Mouse (Mus musculus): ENCODE results near the gene Gm10645. TPM values are rescaled to one million over a fixed set of nuclear protein-coding genes. Genes with fewer than 3 reads are reported as not detected.
A peak's percentile ranks its signal among the peaks of the same experiment; 100 is the strongest.

Gene Gm10645
- polyA plus RNA-seq (2015; fragmentation: Nextera tagmentation; extraction: Ambion mirVana): 0.86 and 1.7 TPM in 2 replicates

DNA sequence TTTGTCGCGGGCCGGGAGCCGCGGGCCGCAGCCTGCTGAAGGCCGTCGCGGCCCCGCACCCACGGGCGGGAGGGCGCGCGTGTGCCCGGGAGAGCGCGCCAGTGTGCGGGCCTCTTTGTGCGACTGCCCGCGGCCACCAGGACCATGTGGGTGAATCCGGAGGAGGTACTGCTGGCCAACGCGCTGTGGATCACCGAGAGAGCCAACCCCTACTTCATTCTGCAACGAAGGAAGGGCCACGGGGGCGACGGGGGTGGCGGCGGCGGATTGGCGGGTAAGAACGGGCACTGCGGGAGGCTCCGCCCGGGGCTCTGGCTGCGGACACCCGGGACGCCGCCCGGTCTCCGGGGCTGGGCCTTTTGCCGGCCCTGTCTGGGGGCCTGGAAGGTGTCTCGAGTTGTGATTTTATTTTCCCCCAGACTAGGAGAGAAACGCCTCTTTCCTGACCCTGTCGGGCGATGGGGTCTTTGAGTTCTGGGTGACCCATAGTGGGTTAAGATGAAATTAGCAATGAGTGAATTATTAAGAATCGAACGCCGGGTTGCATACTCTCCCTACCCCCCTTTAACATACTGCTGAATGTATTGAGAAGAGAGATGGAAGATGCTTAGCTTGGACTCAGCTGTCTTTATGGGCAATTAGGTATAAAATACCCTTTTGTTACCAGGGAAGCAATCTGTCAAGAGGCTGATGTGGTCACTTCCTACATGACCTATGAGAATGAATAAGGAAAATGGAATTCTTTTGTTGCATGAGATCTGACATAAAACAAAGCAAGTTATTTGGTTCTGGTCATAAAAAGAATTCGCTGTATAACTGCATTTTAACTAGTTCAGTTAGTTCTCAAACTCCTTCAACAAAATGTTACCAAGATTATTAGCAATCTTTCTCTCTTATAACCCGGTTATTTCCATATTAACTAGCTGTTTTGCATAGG, at the start of gene Gm10645:
TSS of gene Gm10645 (minus strand) at position 240 of the 937 bp plus-strand sequence.
- 2% methylated on average over 51 of the region's 54 CpGs for WGBS
- peak; percentile 57 for ATAC-seq (ENCODE audit: low FRiP score, low TSS enrichment)
- Histone ChIP-seq H3K9me3 (ENCODE audit: low read length) (no peaks in the 10 kb centered on the region), H3K36me3 (ENCODE audit: insufficient read depth, low read length) (no peaks in the 10 kb centered on the region), H3K4me2 (replicated peaks; ENCODE audit: low read depth, low read length) (peak within 1 kb of the TSS; percentile 95), H3K4me1 (ENCODE audit: insufficient read depth, low read length) (peaks cover 10% of the 10 kb centered on the region), H3K27ac (ENCODE audit: low read length) (peak within 1 kb of the TSS; percentile 68), H3K27me3 (ENCODE audit: insufficient read depth, low read length) (0 out of 2 replicates have a peak, but pooled peaks cover 7% of the 10 kb centered on the region), H3K9ac (replicated peaks; ENCODE audit: low read length) (peak within 1 kb of the TSS; percentile 85), H3K4me3 (ENCODE audit: low read length) (peak within 1 kb of the TSS; percentile 79)

GRCm38 (mm10) chr8:83215065-83215464, 49.1 kb upstream of the Gm10645 start:
- WGBS: 65% methylated on average over 5 of the region's 5 CpGs
- H3K4me2 ChIP-seq (replicated peaks; ENCODE audit: low read depth, low read length): no peak overlapping the region
- no peak overlapping the region for H3K9ac ChIP-seq (replicated peaks; ENCODE audit: low read length)
- H3K9me3 ChIP-seq (ENCODE audit: low read length): no peaks in the 10 kb centered on the region
- H3K27ac ChIP-seq (ENCODE audit: low read length): no peak overlapping the region
- no peaks in the 10 kb centered on the region for H3K36me3 ChIP-seq (ENCODE audit: insufficient read depth, low read length)
- no peak overlapping the region for H3K4me3 ChIP-seq (ENCODE audit: low read length)
- no peaks in the 10 kb centered on the region for H3K4me1 ChIP-seq (ENCODE audit: insufficient read depth, low read length)
- H3K27me3 ChIP-seq (ENCODE audit: insufficient read depth, low read length): no peaks in the 10 kb centered on the region
- ATAC-seq (ENCODE audit: low FRiP score, low TSS enrichment): no peak

GRCm38 (mm10) chr8:83210676-83211075, 44.7 kb upstream of the Gm10645 start:
- Histone ChIP-seq H3K9ac (replicated peaks; ENCODE audit: low read length) (no peak overlapping the region), H3K4me3 (ENCODE audit: low read length) (no peak overlapping the region), H3K36me3 (ENCODE audit: insufficient read depth, low read length) (no peaks in the 10 kb centered on the region), H3K4me2 (replicated peaks; ENCODE audit: low read depth, low read length) (no peak overlapping the region), H3K27me3 (ENCODE audit: insufficient read depth, low read length) (no peaks in the 10 kb centered on the region), H3K4me1 (ENCODE audit: insufficient read depth, low read length) (peaks cover 2% of the 10 kb centered on the region; the same call in 1 of the 2 replicates), H3K9me3 (ENCODE audit: low read length) (no peaks in the 10 kb centered on the region), H3K27ac (ENCODE audit: low read length) (no peak overlapping the region)
- WGBS: 69% methylated on average over 7 of the region's 7 CpGs
- ATAC-seq (ENCODE audit: low FRiP score, low TSS enrichment): no peak

DNA sequence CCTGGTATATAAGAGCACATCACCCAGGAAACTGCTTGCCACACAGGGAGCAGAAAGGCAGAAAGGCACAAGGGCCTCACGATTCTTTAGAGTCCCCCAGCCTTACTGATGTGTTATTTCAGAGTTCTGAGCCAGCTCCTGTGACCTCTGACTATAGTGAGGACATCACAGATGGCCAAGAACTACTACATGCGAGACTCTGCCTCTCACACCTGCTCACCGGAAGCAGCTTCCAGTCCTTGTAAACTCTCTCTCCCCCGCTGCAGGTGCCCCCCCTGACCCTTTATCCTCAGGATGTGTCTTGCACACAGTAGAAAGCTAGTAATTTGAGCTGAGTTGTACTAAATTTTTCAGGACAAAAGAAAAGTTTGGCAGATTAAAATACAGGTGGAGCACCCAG, 43.6 kb upstream of the Gm10645 start:
- WGBS: 43% methylated on average over 4 of the region's 4 CpGs
- H3K9ac ChIP-seq (replicated peaks; ENCODE audit: low read length): no peak overlapping the region
- no peak overlapping the region for H3K4me3 ChIP-seq (ENCODE audit: low read length)
- H3K27me3 ChIP-seq (ENCODE audit: insufficient read depth, low read length): no peaks in the 10 kb centered on the region
- no peaks in the 10 kb centered on the region for H3K9me3 ChIP-seq (ENCODE audit: low read length)
- no peak for ATAC-seq (ENCODE audit: low FRiP score, low TSS enrichment)
- no peaks in the 10 kb centered on the region for H3K36me3 ChIP-seq (ENCODE audit: insufficient read depth, low read length)
- H3K4me2 ChIP-seq (replicated peaks; ENCODE audit: low read depth, low read length): no peak overlapping the region
- H3K27ac ChIP-seq (ENCODE audit: low read length): no peak overlapping the region
- peaks cover 3% of the 10 kb centered on the region; the same call in 1 of the 2 replicates for H3K4me1 ChIP-seq (ENCODE audit: insufficient read depth, low read length)

DNA sequence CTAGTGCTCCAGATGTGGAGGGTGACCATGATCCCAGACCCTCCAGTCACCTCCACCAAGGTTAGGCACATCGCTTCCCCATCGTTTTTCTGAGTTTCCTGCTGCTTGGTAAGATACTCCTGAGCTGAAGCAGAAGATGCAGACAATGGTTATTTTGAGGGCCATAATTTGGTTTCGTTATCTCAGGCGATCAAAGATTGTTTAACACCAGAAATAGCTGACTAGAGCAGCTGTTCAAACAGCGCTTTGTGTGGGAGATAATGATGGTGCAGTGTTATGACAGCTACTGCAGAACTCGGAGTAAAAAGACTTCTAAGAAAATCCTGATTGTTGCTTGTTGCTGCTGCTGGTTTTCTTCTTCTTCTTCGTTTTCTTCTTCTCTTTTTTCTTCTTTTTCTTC, 39.9 kb upstream of the Gm10645 start:
- ATAC-seq (ENCODE audit: low FRiP score, low TSS enrichment): no peak
- Histone ChIP-seq H3K9ac (replicated peaks; ENCODE audit: low read length) (no peak overlapping the region), H3K4me1 (ENCODE audit: insufficient read depth, low read length) (peaks cover 5% of the 10 kb centered on the region; the same call in 1 of the 2 replicates), H3K27me3 (ENCODE audit: insufficient read depth, low read length) (no peaks in the 10 kb centered on the region), H3K9me3 (ENCODE audit: low read length) (no peaks in the 10 kb centered on the region), H3K36me3 (ENCODE audit: insufficient read depth, low read length) (no peaks in the 10 kb centered on the region), H3K27ac (ENCODE audit: low read length) (no peak overlapping the region), H3K4me3 (ENCODE audit: low read length) (no peak overlapping the region), H3K4me2 (replicated peaks; ENCODE audit: low read depth, low read length) (no peak overlapping the region)
- WGBS: 61% methylated on average over 7 of the region's 7 CpGs

DNA sequence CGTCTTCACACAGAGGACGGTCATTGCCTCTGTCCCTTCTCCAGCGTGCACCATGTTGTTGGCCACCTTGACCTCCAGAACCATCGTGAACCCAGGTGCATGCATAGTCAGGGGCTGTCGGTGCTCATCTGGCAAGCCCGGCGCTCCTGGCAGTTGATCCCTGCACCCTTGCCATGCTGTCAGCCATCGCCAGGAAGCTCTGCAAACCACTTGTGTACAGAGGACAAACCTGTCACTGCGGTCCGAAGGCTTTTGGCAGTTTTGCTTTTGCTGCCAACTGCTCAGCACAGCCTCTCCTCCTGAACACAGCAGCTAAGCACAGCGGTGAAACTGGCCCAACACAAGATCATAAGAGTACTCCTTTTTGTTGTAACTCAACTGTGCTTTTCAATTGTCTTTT, 37.0 kb upstream of the Gm10645 start:
- 92% methylated on average over 11 of the region's 11 CpGs for whole genome bisulfite sequencing
- no peak overlapping the region for H3K4me3 ChIP-seq (ENCODE audit: low read length)
- no peak overlapping the region for H3K4me2 ChIP-seq (replicated peaks; ENCODE audit: low read depth, low read length)
- H3K9ac ChIP-seq (replicated peaks; ENCODE audit: low read length): no peak overlapping the region
- H3K9me3 ChIP-seq (ENCODE audit: low read length): no peaks in the 10 kb centered on the region
- H3K27ac ChIP-seq (ENCODE audit: low read length): no peak overlapping the region
- H3K4me1 ChIP-seq (ENCODE audit: insufficient read depth, low read length): peaks cover 13% of the 10 kb centered on the region
- H3K27me3 ChIP-seq (ENCODE audit: insufficient read depth, low read length): no peaks in the 10 kb centered on the region
- H3K36me3 ChIP-seq (ENCODE audit: insufficient read depth, low read length): no peaks in the 10 kb centered on the region
- no peak for ATAC-seq (ENCODE audit: low FRiP score, low TSS enrichment)

GRCm38 (mm10) chr8:83200191-83201177, 34.5 kb upstream of the Gm10645 start:
- Histone ChIP-seq H3K27me3 (ENCODE audit: insufficient read depth, low read length) (no peaks in the 10 kb centered on the region), H3K9me3 (ENCODE audit: low read length) (no peaks in the 10 kb centered on the region), H3K9ac (replicated peaks; ENCODE audit: low read length) (no peak overlapping the region), H3K4me2 (replicated peaks; ENCODE audit: low read depth, low read length) (no peak overlapping the region), H3K4me3 (ENCODE audit: low read length) (no peak overlapping the region), H3K4me1 (ENCODE audit: insufficient read depth, low read length) (peaks cover 10% of the 10 kb centered on the region), H3K36me3 (ENCODE audit: insufficient read depth, low read length) (no peaks in the 10 kb centered on the region), H3K27ac (ENCODE audit: low read length) (0 out of 2 replicates have a peak overlapping the region, but pooled peaks have one; percentile 25)
- 60% methylated on average over 16 of the region's 16 CpGs for WGBS
- ATAC-seq (ENCODE audit: low FRiP score, low TSS enrichment): no peak

GRCm38 (mm10) chr8:83199715-83200114, 33.7 kb upstream of the Gm10645 start:
- WGBS: 64% methylated on average over 8 of the region's 8 CpGs
- H3K27me3 ChIP-seq (ENCODE audit: insufficient read depth, low read length): no peaks in the 10 kb centered on the region
- no peak overlapping the region for H3K4me3 ChIP-seq (ENCODE audit: low read length)
- H3K9me3 ChIP-seq (ENCODE audit: low read length): no peaks in the 10 kb centered on the region
- no peaks in the 10 kb centered on the region for H3K36me3 ChIP-seq (ENCODE audit: insufficient read depth, low read length)
- peaks cover 10% of the 10 kb centered on the region for H3K4me1 ChIP-seq (ENCODE audit: insufficient read depth, low read length)
- H3K4me2 ChIP-seq (replicated peaks; ENCODE audit: low read depth, low read length): no peak overlapping the region
- H3K27ac ChIP-seq (ENCODE audit: low read length): no peak overlapping the region
- H3K9ac ChIP-seq (replicated peaks; ENCODE audit: low read length): no peak overlapping the region
- ATAC-seq (ENCODE audit: low FRiP score, low TSS enrichment): no peak

- Histone ChIP-seq H3K27me3 (ENCODE audit: insufficient read depth, low read length) (no peaks in the 10 kb centered on the region), H3K4me1 (ENCODE audit: insufficient read depth, low read length) (peaks cover 10% of the 10 kb centered on the region), H3K4me3 (ENCODE audit: low read length) (no peak overlapping the region), H3K9me3 (ENCODE audit: low read length) (no peaks in the 10 kb centered on the region), H3K4me2 (replicated peaks; ENCODE audit: low read depth, low read length) (no peak overlapping the region), H3K36me3 (ENCODE audit: insufficient read depth, low read length) (no peaks in the 10 kb centered on the region), H3K9ac (replicated peaks; ENCODE audit: low read length) (no peak overlapping the region), H3K27ac (ENCODE audit: low read length) (no peak overlapping the region)
- no peak for ATAC-seq (ENCODE audit: low FRiP score, low TSS enrichment)
- 76% methylated on average over 6 of the region's 6 CpGs for WGBS
These were observed 30.1 kb upstream of the Gm10645 start for GRCm38 (mm10) chr8:83196088-83196487.

Measured in kidney, embryonic 16.5 days (tissue).